Mouse (Mus musculus) thymus, postnatal 25 days (tissue): Measurements from ENCODE around the gene Slc24a1.

Experiments used
- DNase-seq: peaks from one replicate; pipeline ENCODE4 v3.0.0; 2022

The Slc24a1 gene

GRCm38 (mm10) chr9:64936508-64936907 is 14.9 kb downstream of the Slc24a1 start:
- DNase-seq: peak; percentile 69

- DNase-seq: no peak
These were observed 17.2 kb downstream of the Slc24a1 start for GRCm38 (mm10) chr9:64934015-64934754.

DNA sequence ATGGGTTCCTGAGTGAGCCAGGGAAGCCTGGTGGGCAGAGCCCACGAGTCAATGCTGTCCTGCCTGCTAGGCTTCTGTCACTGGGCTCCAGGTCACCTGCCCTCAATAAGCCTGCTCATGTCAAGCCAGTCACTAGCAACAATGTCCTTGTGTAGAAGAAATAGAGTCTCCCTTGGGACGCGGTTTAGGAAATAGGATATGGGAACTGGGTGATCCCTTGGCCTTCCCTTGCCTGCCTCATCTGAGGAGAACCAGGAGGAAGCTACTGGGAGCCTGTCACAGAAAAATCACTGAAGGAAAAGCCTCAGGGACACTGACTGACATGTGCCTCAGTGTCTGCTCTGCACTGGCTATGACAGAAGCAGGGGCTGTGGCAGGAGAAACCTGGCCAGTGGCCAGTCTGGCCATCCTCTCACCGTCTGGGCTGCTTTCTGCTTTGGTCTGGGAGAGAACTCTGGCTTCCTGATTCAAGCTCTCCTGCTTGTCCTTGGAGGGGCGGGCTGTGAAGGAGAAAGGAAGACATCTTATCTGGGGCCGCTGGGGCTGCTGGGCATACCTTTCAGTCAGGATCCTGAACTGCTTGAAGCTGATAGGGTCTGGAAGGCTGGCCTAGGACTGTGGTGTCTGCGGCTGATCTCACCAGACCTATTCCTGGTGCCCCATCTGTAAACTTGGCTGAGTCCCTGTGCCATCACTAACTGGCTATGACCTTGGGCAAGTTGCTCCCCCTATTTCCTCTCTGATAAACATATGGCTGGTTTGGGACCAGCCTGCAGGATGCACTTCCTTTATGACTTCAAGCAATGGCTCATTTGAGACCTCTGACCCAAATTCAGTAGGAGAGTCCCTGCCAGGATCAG is 19.4 kb downstream of the Slc24a1 start:
- DNase-seq: no peak

- DNase-seq: no peak
These were observed 21.2 kb downstream of the Slc24a1 start for GRCm38 (mm10) chr9:64930256-64930655.

DNA sequence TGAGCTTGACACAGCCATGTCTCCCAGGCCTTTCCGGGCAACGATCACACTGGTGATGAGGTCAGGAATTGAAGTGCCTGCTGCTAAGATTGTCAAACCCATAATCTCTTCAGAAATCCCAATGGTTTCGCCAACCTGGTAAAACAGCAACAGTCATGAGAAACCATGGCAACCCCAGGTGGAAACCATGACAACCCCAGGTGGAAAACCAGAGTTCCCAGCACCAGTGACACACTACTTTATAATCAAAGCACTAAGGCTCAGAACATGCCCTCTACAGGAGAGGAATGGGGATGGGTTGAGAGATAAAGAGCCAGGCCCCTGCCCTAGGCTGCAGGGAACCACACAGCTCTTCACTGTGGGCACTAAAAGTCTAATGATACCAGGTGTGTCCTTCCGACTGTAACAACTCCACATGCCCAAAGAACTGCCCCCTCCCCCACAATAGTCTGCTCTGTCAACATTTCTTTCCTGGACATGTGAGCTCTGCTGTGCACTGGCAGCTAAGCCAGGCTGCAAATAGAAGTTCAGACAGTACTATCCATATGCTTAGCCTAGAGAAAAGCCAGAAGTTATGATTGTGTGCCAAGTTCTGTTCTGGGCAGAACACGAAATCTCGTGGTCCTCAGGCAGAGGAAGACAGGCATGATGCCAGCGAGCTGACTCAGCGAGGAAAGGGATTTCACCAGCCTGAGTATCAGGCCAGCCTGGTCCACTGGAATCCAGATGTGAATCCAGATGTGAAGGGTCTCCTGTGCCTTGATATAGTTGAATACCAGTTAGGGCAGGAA is 25.0 kb downstream of the Slc24a1 start:
- no peak for DNase-seq

DNA sequence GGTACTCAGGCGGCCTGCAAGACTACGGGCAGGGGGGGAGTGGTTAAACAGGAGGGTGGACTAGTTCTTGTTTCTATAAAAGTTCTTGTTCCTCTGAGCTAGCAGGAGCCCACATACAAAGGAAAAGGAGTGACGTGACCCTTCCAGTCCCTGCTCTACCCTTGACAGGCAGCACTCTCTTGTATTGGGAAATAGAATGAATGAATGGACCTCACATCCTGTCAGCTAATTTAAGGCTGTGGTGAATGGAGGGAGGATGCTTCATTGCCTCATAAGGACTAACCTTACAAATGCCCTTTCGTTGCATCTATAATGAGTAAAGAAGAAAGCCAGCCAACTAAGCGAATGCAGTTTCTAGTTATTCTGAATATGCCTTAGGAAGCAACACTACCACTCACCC is 25.6 kb downstream of the Slc24a1 start:
- no peak for DNase-seq

DNA sequence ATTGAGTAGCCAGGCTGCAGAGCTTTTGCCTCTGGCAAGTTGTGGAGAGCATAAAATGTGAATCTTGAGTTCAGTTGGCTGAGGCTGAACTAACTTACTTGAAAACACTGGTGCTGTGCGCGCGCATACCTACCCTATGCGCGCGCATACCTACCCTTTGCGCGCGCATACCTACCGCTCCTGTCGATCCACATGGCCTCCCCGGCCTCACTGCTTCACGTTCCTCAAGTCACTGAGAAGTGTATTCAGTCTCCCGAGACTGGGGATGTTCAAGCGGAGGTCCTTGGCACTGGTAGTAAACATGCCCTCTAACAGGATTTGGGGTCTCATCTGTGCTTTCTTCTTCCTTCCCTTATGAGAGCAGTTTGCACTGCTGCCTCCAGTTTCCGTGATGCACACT is 32.8 kb downstream of the Slc24a1 start:
- peak; percentile 60 for DNase-seq

- DNase-seq: peak; percentile 7
These were observed 36.8 kb downstream of the Slc24a1 start for GRCm38 (mm10) chr9:64914629-64915028.

DNA sequence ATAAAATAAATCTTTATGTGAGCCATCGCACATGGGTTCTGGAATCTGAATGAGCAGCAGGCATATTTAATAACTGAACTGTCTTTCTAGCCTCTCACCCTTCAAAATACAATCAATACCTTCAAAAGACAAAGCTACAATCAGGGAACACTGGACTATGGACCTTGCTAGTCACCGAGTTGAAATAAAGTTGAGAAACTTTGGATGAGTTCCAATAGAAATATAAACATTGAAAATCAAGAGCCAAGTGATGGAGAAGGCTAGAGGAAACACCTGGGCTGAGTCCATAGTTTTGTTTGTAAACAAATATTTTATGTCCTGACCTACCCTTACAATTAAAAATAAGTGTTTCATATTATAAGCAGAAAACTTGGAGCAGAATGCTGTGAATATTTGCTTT is 37.4 kb downstream of the Slc24a1 start:
- no peak for DNase-seq

DNA sequence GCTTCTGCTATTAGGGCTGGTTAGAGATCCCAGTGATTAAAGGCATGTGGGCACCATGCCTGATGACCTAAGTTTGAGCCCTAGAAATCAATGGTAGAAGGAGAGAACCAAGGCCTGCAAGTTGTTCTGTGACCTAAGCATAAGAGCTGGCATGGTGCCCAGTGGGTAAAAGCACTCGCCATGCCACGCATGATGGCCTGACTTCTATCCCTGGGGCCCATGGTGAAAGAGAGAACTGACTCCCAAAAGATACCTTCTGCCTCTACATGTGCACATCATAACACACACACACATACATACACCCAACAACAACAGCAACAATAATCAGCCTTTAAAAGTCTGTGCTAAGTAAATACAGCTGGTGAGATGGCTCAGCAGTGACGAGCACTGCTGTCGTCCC is 38.0 kb downstream of the Slc24a1 start:
- no peak for DNase-seq

DNA sequence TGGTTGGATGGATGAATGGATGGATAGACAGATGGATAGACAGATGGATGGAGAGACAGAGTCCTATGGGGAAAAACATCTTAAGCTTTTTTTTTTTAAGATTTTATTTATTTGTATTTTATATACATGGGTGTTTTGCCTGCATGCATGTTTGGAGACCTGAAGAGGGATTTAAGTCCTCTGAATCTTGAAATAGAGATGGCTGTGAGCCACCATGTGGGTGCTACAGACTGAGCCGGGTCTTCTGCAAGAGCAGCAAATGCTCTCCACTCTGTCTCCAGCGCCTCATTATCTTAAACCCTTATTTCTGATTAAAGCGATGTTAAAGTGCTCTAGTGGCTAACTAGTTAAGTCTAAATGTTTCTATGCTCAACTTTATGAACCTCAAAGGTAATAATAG is 44.0 kb downstream of the Slc24a1 start:
- DNase-seq: no peak

DNA sequence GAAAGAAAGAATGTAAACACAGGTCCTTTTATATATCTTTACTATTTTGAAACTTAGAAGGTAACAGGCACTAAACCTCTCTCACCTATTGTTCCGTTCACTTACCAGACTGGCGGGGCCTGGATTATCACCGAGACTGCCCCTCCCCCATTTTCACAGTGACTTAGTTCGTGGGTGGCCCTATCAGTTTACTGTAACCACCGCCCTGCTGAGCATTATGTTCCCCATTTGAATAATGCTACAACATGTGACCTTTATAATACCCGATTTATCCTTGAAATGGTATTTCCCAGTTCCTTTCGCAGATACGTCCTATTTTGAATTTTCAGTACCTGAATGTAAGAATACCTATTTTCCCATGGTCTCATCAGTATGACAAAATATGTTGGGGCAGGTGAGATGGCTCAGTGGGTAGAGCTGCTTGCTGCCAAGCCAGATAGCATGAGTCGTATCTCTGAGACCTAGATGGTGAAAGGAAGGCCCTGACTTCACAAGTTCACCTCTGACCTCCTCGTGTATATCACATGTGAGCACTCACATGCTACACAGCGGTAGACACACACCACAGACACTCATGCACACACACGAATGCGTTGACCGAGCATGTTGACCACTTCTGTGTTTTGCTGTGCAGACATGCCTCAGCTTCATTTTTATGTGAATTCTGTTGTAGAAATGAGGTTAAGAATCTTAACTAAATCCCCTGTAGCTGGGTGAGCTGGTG is 46.3 kb downstream of the Slc24a1 start:
- no peak for DNase-seq

DNA sequence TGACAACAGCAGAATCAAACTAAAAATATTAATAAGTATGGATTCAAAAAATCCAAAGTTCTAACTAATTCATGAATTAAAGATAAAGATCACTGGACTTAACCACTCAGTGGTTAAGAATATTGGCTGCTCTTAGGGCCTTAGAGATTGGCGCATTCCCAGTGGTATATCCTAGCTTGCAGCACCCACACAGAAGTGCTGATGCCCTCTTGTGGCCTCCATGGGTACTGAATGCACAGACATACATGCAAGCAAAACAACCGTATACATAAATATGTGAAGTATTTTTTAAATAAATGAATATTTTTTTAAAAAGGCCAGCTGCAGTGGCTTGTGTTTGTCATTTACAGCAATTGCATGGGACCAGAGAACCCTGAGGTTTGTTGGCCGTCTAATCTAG is 48.0 kb downstream of the Slc24a1 start:
- peak; percentile 77 for DNase-seq

GRCm38 (mm10) chr9:64902866-64903265 is 48.5 kb downstream of the Slc24a1 start:
- DNase-seq: no peak

DNA sequence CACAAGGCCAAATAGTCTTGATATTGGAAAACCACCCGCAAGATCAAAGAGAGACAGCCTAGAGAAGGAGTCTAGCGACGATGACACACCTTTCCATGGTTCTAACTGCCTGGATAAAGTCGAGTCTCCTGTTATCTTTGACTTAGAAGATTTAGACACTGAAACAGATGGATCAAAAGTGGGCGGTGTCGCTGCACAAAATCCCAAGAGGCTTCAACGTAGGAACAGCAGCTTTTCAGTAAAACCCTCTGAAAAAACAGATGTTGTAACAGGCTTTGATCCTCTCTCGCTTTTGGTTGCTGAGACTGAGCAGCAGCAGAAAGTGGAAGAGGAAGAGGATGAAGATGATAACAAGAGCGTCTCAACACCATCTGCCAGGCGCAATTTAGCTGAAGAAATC is 54.8 kb downstream of the Slc24a1 start:
- no peak for DNase-seq

DNA sequence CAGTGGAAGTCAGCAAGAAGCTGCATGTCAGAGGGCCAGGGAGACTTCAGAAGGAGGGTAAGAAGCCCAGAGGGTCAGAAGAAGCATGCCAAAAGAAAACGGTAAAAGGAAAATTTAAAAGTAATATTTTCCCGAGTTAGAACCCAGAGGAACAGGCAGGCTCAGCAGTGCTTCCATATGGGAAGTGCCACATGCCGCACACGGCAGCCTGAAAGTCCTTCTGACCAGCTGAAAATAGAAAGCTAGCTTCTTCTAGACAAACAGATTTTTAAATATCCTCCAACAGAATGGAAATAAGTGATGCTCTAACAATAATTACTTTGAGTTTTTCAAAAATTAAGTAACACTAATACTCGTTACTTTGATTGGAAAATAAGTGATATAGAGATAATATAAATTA is 65.4 kb downstream of the Slc24a1 start:
- DNase-seq: no peak
